Mouse (Mus musculus): ENCODE results near the gene Ltf. TPM values are rescaled to one million over a fixed set of nuclear protein-coding genes. Genes with fewer than 3 reads are reported as not detected.

Ltf gene
- polyA plus RNA-seq, 1 experiment from 2014 or later: 2.0 TPM

DNA sequence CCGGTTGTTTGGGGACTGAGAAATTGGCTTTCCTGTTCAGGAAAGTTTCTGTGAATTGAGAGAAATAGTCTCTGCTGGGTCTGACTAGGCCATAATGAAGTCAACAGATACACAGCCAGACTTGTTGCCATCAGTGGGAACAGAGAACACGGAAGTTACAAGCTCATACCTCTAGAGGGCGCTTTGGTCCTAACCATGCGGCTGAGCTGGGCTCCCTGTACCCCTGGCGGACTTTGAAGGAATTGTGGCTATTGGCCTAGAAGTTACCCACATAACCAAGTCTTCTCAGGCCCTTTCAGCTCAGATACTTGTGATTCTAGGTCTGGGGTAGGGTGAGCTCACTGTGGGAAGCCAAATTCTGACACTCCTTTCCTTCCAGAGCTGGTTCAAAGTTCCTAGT, 21.8 kb upstream of the Ltf start:
- no peaks in the 10 kb centered on the region for H3K27me3 ChIP-seq
- H3K36me3 ChIP-seq: no peaks in the 10 kb centered on the region
- H3K4me3 ChIP-seq: no peak overlapping the region
- H3K27ac ChIP-seq: no peak overlapping the region
- H3K9ac ChIP-seq: no peak overlapping the region
- no peak for ATAC-seq (ENCODE audit: insufficient number of reproducible peaks, low FRiP score, low TSS enrichment, low read depth)
- H3K4me2 ChIP-seq: no peak overlapping the region
- H3K4me1 ChIP-seq: peaks cover 5% of the 10 kb centered on the region; the same call in 1 of the 2 replicates
- H3K9me3 ChIP-seq: no peaks in the 10 kb centered on the region
- 5% methylated on average over 5 of the region's 5 CpGs for WGBS

- ATAC-seq (ENCODE audit: insufficient number of reproducible peaks, low FRiP score, low TSS enrichment, low read depth): no peak
- Histone ChIP-seq H3K9me3 (no peaks in the 10 kb centered on the region), H3K36me3 (no peaks in the 10 kb centered on the region), H3K4me2 (no peak overlapping the region), H3K9ac (no peak overlapping the region), H3K27ac (no peak overlapping the region), H3K27me3 (no peaks in the 10 kb centered on the region), H3K4me3 (no peak overlapping the region), H3K4me1 (peaks cover 5% of the 10 kb centered on the region; the same call in 1 of the 2 replicates)
- WGBS: 86% methylated on average over 2 of the region's 2 CpGs
These were observed 20.0 kb upstream of the Ltf start for GRCm38 (mm10) chr9:110999056-110999455.

DNA sequence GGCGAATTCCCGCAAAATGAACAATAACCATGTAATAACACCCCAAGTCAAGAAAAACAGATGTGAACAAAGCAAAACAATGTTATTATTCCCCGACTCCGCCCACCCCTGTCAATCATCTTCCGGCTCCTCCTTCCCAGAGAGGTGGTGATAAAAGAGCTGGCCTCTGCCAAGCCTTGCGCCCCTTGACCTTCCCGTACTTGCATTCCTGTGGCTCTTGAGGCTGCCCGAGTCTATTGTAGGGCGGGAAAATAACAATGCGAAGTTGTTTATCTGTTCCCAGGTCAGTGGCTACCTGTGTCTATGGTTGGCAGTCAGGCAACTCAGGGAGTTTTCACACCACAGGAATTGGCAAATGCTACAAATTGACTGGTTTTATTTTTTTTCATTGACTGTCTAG, 19.2 kb upstream of the Ltf start:
- H3K4me1 ChIP-seq: peaks cover 1% of the 10 kb centered on the region; the same call in 1 of the 2 replicates
- no peak for ATAC-seq (ENCODE audit: insufficient number of reproducible peaks, low FRiP score, low TSS enrichment, low read depth)
- 71% methylated on average over 10 of the region's 10 CpGs for WGBS
- no peak overlapping the region for H3K27ac ChIP-seq
- no peaks in the 10 kb centered on the region for H3K27me3 ChIP-seq
- H3K4me3 ChIP-seq: no peak overlapping the region
- H3K36me3 ChIP-seq: no peaks in the 10 kb centered on the region
- no peak overlapping the region for H3K9ac ChIP-seq
- no peak overlapping the region for H3K4me2 ChIP-seq
- H3K9me3 ChIP-seq: no peaks in the 10 kb centered on the region

DNA sequence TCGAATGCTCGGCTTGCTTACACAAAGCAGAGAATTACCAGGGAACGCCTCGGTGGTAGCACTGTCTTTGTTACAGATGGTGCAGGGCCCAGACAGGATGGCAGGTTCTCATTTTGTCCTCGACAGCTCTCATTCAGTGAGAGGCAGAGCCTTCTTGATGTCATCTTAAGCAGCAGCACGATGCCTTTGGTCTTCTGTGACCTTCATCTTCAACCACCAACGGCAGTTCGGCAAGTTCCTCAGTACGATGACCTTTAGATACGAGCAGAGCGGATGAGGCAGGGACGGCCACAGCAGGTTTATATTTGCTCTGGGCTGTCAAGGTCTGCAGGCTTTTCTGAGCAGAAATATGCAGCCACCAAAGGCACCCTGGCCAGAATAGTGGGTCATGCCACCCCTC, 17.4 kb upstream of the Ltf start:
- no peak for ATAC-seq (ENCODE audit: insufficient number of reproducible peaks, low FRiP score, low TSS enrichment, low read depth)
- H3K4me3 ChIP-seq: no peak overlapping the region
- whole genome bisulfite sequencing: 85% methylated on average over 12 of the region's 12 CpGs

DNA sequence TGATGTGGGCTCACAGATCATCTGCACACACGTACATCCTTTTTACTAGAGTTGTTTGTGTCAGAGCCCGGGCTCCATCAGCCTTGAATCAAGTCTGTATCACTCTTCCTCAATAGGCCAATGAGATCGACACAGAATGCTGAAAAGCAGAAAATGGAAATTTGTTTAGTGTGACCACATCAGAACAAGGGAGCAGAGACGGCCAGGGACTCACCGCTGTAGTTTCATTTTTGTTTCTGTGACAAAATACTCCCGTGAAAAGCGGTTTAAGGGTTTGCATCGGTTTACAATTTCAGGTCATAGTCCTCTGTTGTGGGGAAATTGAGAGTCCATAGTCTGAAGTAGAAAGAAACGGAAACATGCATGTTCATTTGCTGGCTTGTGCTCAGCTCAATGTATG, 15.8 kb upstream of the Ltf start:
- Histone ChIP-seq H3K36me3 (no peaks in the 10 kb centered on the region), H3K27ac (no peak overlapping the region), H3K9me3 (no peaks in the 10 kb centered on the region), H3K4me2 (no peak overlapping the region), H3K4me1 (no peaks in the 10 kb centered on the region), H3K4me3 (no peak overlapping the region), H3K27me3 (no peaks in the 10 kb centered on the region), H3K9ac (no peak overlapping the region)
- no peak for ATAC-seq (ENCODE audit: insufficient number of reproducible peaks, low FRiP score, low TSS enrichment, low read depth)
- 86% methylated on average over 9 of the region's 9 CpGs for WGBS

More for the DNA sequence above, 17.4 kb upstream of the Ltf start:
- Histone ChIP-seq H3K36me3 (no peaks in the 10 kb centered on the region), H3K4me1 (no peaks in the 10 kb centered on the region), H3K4me2 (no peak overlapping the region), H3K9me3 (no peaks in the 10 kb centered on the region), H3K27ac (no peak overlapping the region), H3K9ac (no peak overlapping the region), H3K27me3 (no peaks in the 10 kb centered on the region)

- Histone ChIP-seq H3K4me1 (no peaks in the 10 kb centered on the region), H3K4me3 (no peak overlapping the region), H3K9me3 (no peaks in the 10 kb centered on the region), H3K36me3 (no peaks in the 10 kb centered on the region), H3K27ac (no peak overlapping the region), H3K27me3 (no peaks in the 10 kb centered on the region), H3K4me2 (no peak overlapping the region), H3K9ac (no peak overlapping the region)
- ATAC-seq (ENCODE audit: insufficient number of reproducible peaks, low FRiP score, low TSS enrichment, low read depth): no peak
- 86% methylated on average over 2 of the region's 2 CpGs for WGBS
These were observed 12.5 kb upstream of the Ltf start for GRCm38 (mm10) chr9:111006544-111006943.

DNA sequence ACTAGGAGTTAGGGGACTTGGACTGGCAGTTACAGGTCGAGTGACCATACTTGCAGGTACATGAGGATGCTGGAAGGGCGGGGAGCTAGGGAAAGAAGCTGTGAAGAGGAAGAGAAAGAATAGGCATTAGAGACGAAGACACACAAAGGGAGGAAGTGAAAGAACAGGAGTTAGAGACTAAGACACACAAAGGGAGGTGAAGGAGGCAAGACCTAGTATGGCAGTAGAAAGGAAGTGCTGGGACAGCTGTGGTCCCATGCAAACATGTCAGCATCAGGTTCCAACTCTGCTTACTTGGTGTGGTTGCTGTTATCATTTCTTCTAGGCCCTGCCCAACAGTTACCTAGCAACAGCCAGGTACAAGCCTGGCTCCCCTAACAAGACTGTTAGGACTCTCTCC, 9.3 kb upstream of the Ltf start:
- ATAC-seq (ENCODE audit: insufficient number of reproducible peaks, low FRiP score, low TSS enrichment, low read depth): no peak
- no peaks in the 10 kb centered on the region for H3K36me3 ChIP-seq
- 77% methylated on average over 3 of the region's 3 CpGs for WGBS
- no peak overlapping the region for H3K4me2 ChIP-seq
- H3K9me3 ChIP-seq: no peaks in the 10 kb centered on the region
- no peak overlapping the region for H3K4me3 ChIP-seq
- H3K9ac ChIP-seq: no peak overlapping the region
- no peaks in the 10 kb centered on the region for H3K4me1 ChIP-seq
- H3K27me3 ChIP-seq: no peaks in the 10 kb centered on the region
- H3K27ac ChIP-seq: no peak overlapping the region

GRCm38 (mm10) chr9:111011550-111011949, 7.5 kb upstream of the Ltf start:
- H3K27me3 ChIP-seq: no peaks in the 10 kb centered on the region
- no peak overlapping the region for H3K4me2 ChIP-seq
- H3K36me3 ChIP-seq: no peaks in the 10 kb centered on the region
- no peak for ATAC-seq (ENCODE audit: insufficient number of reproducible peaks, low FRiP score, low TSS enrichment, low read depth)
- 81% methylated on average over 9 of the region's 9 CpGs for WGBS
- H3K9ac ChIP-seq: no peak overlapping the region
- no peak overlapping the region for H3K27ac ChIP-seq
- H3K9me3 ChIP-seq: no peaks in the 10 kb centered on the region
- no peak overlapping the region for H3K4me3 ChIP-seq
- no peaks in the 10 kb centered on the region for H3K4me1 ChIP-seq

DNA sequence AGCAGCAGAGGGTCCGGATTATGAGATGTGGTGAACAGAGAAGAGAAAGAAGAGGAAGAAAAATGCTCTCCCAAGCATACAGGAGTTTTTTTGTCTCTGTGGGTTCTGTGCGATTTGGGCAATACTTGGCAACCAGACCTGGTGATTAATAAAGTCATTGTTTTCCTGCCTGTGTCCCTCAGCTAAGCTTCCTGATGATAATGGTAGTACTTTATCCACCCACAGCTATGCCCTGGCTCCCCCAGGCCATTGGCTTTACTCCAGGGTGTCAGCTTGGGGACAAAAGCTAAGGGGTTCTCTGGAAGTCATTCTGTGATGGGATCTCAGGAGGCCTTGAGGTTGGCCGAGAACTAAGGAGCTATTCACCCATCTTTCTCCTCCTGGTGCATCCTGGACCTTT, 7.0 kb upstream of the Ltf start:
- Histone ChIP-seq H3K4me2 (no peak overlapping the region), H3K36me3 (no peaks in the 10 kb centered on the region), H3K9ac (no peak overlapping the region), H3K9me3 (no peaks in the 10 kb centered on the region), H3K4me3 (no peak overlapping the region), H3K27me3 (no peaks in the 10 kb centered on the region), H3K4me1 (no peaks in the 10 kb centered on the region), H3K27ac (no peak overlapping the region)
- no peak for ATAC-seq (ENCODE audit: insufficient number of reproducible peaks, low FRiP score, low TSS enrichment, low read depth)
- 81% methylated on average over 3 of the region's 3 CpGs for WGBS

- WGBS: 82% methylated on average over 4 of the region's 4 CpGs
- Histone ChIP-seq H3K27me3 (no peaks in the 10 kb centered on the region), H3K36me3 (no peaks in the 10 kb centered on the region), H3K27ac (no peak overlapping the region), H3K9ac (no peak overlapping the region), H3K9me3 (no peaks in the 10 kb centered on the region), H3K4me3 (no peak overlapping the region), H3K4me2 (no peak overlapping the region), H3K4me1 (no peaks in the 10 kb centered on the region)
- ATAC-seq (ENCODE audit: insufficient number of reproducible peaks, low FRiP score, low TSS enrichment, low read depth): no peak
These were observed 3.4 kb upstream of the Ltf start for GRCm38 (mm10) chr9:111015658-111016057.

DNA sequence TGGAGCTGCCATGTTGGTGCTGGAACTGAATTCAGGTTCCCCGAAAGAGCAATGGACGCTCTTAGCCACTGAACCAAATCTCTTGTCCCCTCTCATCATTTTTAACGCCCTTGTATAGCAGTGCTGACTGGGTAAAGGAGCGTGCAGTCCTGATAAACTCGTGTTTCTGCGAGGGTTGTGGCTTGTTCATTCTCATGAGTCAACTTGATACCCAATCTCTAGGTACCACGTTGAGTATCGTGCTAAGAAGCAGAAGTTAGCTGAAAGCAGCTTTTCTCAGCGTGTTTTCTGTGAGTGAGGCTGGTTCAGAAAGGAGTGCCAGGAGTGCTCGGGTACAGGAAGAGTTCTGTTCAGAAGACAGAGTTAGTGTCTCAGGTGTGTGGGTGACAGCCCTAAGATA, 7.7 kb downstream of the Ltf start:
- no peaks in the 10 kb centered on the region for H3K9me3 ChIP-seq
- no peak overlapping the region for H3K4me3 ChIP-seq
- no peaks in the 10 kb centered on the region for H3K27me3 ChIP-seq
- no peak overlapping the region for H3K9ac ChIP-seq
- H3K4me1 ChIP-seq: no peaks in the 10 kb centered on the region
- no peak for ATAC-seq (ENCODE audit: insufficient number of reproducible peaks, low FRiP score, low TSS enrichment, low read depth)
- 88% methylated on average over 10 of the region's 10 CpGs for WGBS
- H3K36me3 ChIP-seq: no peaks in the 10 kb centered on the region
- H3K27ac ChIP-seq: no peak overlapping the region
- H3K4me2 ChIP-seq: no peak overlapping the region

DNA sequence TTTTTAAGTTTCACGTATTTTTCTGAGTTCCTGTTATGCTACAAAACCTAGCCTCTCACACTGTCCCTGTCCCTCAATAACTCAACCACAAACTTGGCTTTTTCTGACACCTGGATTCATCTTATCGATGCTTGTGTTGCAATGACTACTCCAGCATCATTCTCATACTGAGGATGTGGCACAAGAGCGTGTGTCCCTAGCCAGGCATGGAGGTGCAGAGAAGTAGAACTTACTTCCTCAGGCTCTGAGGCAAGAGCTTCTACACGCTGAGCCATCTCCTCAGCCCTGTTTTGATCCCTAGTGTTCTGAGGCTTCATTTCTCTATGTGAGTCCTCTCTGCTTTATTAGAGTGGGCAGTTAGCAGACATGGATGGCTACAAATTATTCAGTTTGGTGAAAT, 14.6 kb downstream of the Ltf start:
- Histone ChIP-seq H3K4me3 (no peak overlapping the region), H3K9ac (no peak overlapping the region), H3K27ac (no peak overlapping the region), H3K27me3 (no peaks in the 10 kb centered on the region), H3K36me3 (no peaks in the 10 kb centered on the region), H3K9me3 (no peaks in the 10 kb centered on the region), H3K4me2 (no peak overlapping the region), H3K4me1 (no peaks in the 10 kb centered on the region)
- WGBS: 83% methylated on average over 4 of the region's 4 CpGs
- ATAC-seq (ENCODE audit: insufficient number of reproducible peaks, low FRiP score, low TSS enrichment, low read depth): no peak

DNA sequence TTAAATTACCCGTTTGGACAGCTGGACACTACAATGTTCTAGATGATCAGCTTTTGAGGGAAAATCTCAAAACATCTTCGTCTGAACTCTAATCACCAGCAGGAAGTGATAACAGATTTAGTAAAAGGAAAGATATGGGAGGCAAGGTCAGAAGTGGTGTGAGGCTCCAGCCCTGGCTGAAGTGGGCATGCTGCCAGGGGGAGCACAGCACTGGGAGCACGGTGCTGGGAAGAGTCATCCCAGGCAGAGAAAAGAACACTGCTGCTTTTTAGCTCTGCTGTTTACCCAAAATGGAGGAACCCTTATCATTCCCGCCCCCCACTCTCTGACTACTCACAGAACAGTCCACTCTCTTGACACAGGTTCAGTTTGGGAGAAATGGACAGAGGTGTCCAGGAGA, 20.9 kb downstream of the Ltf start:
- H3K27ac ChIP-seq: no peak overlapping the region
- ATAC-seq (ENCODE audit: insufficient number of reproducible peaks, low FRiP score, low TSS enrichment, low read depth): no peak
- no peaks in the 10 kb centered on the region for H3K4me1 ChIP-seq
- 78% methylated on average over 4 of the region's 4 CpGs for WGBS
- no peaks in the 10 kb centered on the region for H3K27me3 ChIP-seq
- no peaks in the 10 kb centered on the region for H3K9me3 ChIP-seq
- H3K9ac ChIP-seq: no peak overlapping the region
- H3K4me2 ChIP-seq: no peak overlapping the region
- no peak overlapping the region for H3K4me3 ChIP-seq
- no peaks in the 10 kb centered on the region for H3K36me3 ChIP-seq

Data from limb, embryonic 15.5 days (tissue).